Mouse (Mus musculus): ENCODE measurements at regions not wholly inside any gene's neighbourhood (a gene's known extent, or its start where the extent isn't known, plus 50 kb on each side); places are given as distances from the start of the nearest gene placed in this dataset.

DNA sequence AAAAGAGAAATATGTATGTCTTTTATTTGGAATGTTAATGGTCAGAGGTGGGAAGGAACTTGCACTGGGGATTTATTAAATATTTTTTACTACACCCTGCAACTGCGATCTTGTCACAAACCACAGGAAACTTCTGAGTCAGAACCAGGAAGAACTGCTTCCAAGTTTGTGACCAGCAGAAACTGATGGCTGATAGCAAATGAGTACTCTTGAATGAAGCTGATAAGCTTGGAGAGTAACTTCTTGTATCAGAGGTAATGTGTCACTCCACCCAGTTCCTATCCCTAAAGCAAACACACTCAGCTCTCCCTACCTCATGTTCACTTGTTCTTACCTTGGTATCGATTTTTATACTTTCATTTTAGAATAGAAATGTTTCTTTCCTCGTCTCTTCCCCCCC lies 76.0 kb upstream of the Thpo start:
- Histone ChIP-seq H3K79me2 (replicated peaks; ENCODE audit: control insufficient read depth, extremely low read depth, insufficient read depth, poor library complexity, severe bottlenecking) (no peaks in the 10 kb centered on the region), H3K27me3 (replicated peaks) (no peaks in the 10 kb centered on the region), H3K4me2 (ENCODE audit: insufficient read depth, low read depth, poor library complexity, severe bottlenecking) (peak overlapping the region; percentile 40), H3K36me3 (replicated peaks in 1 of 2; ENCODE audit: control insufficient read depth in 1 of 2, insufficient read depth in 1 of 2, low read length in 1 of 2) (no peaks in the 10 kb centered on the region), H3K4me3 (replicated peaks in 1 of 3; ENCODE audit: low read depth in 2 of 3, low read length in 2 of 3, poor library complexity in 1 of 3) (no peak overlapping the region), H3K27ac (ENCODE audit: insufficient read depth, low read depth) (no peak overlapping the region), H3K9me3 (replicated peaks; ENCODE audit: low read length) (no peaks in the 10 kb centered on the region), H3K4me1 (ENCODE audit: control insufficient read depth in 1 of 2, insufficient read depth in 2 of 2) (peaks cover 1 to 3% of the 10 kb centered on the region in 2 experiments; a peak in 2 of 4 replicates), H3K9ac (ENCODE audit: insufficient read depth, low read depth) (no peak overlapping the region)
- dilution Hi-C loops (cut with MboI; ENCODE audit: extremely low pct_ligation_motif_present, extremely low pct_unique_long_range_greater_than_20kb, low sequenced_read_pairs) (no loop called here), in situ Hi-C loops (cut with MboI; ENCODE audit: low pct_ligation_motif_present, low pct_unique_long_range_greater_than_20kb, low sequenced_read_pairs) (no loop called here)
- DNase-seq (ENCODE audit: extremely low read depth) = no peak
- TF ChIP-seq MEF2A (IDR thresholded peaks at IDR 0.05; ENCODE audit: borderline replicate concordance, low read depth, low read length) (no peak), E2F4 (IDR thresholded peaks at IDR 0.05; ENCODE audit: insufficient replicate concordance, low read depth, low read length) (no peak), EP300 (IDR thresholded peaks at IDR 0.05; ENCODE audit: low read length) (no peak), MXI1 (IDR thresholded peaks at IDR 0.05; ENCODE audit: low read depth, low read length) (no peak), POLR2A (IDR thresholded peaks at IDR 0.05; ENCODE audit: low read depth, low read length) (no peak), ELF1 (IDR thresholded peaks at IDR 0.05; ENCODE audit: low read depth, low read length) (no peak), ZKSCAN1 (IDR thresholded peaks at IDR 0.05; ENCODE audit: borderline replicate concordance, low read depth, low read length) (no peak), PAX5 (IDR thresholded peaks at IDR 0.05; ENCODE audit: low read length) (no peak), SIN3A (IDR thresholded peaks at IDR 0.05; ENCODE audit: low read length) (no peak), ZMIZ1 (IDR thresholded peaks at IDR 0.05; ENCODE audit: low read depth, low read length) (no peak), BHLHE40 (IDR thresholded peaks at IDR 0.05; ENCODE audit: low read depth, low read length) (no peak), ZNF384 (IDR thresholded peaks at IDR 0.05; ENCODE audit: low read depth, low read length) (no peak), JUND (conservative IDR thresholded peaks at IDR 0.05; ENCODE audit: low read depth, low read length) (no peak), MAFK (IDR thresholded peaks at IDR 0.05; ENCODE audit: insufficient replicate concordance, low read length) (no peak), IRF4 (IDR thresholded peaks at IDR 0.05; ENCODE audit: low read depth, low read length) (no peak), ETS1 (conservative IDR thresholded peaks at IDR 0.05; ENCODE audit: low read depth, low read length) (no peak), SMC3 (IDR thresholded peaks at IDR 0.05; ENCODE audit: low read depth, low read length) (no peak), KAT2A (IDR thresholded peaks at IDR 0.05; ENCODE audit: insufficient replicate concordance, low read length) (no peak)

DNA sequence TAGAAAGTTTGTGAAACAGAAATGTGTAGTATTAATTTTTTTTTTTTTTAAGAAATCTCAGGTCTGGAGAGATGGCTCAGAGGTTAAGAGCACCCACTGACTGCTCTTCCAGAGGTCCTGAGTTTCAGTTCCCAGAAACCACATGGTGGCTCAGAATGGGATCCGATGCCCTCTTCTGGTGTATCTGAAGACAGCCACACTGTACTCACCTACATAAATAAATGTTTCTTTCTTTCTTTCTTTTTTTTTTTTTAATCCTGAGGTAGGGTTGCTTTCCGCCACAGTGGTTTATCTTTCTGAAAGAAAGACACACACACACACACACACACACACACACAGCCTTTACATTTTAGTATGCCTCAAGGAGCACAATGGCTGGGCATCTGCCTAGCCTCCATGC lies 74.0 kb upstream of the Thpo start:
- in situ Hi-C loops (cut with MboI; ENCODE audit: low pct_ligation_motif_present, low pct_unique_long_range_greater_than_20kb, low sequenced_read_pairs) (loop anchor here (10.0 kb wide), 1 partner anchor 87 kb away; no protein-coding TSS in a partner anchor), dilution Hi-C loops (cut with MboI; ENCODE audit: extremely low pct_ligation_motif_present, extremely low pct_unique_long_range_greater_than_20kb, low sequenced_read_pairs) (no loop called here)
- TF ChIP-seq ZC3H11A (IDR thresholded peaks at IDR 0.05; ENCODE audit: low read depth, low read length) = no peak
- peak; percentile 25; the same call in 1 of the 2 replicates for TF ChIP-seq IRF4 (IDR thresholded peaks at IDR 0.05; ENCODE audit: low read depth, low read length)
- TF ChIP-seq CTCF (conservative IDR thresholded peaks at IDR 0.05 in 1 of 2, IDR thresholded peaks at IDR 0.05 in 1 of 2; ENCODE audit: low read depth in 2 of 2, low read length in 2 of 2) = peak in 1 of 2 experiments; percentile 33; a peak in 2 of 4 replicates
- no peaks in the 10 kb centered on the region for H3K79me2 ChIP-seq (replicated peaks; ENCODE audit: control insufficient read depth, extremely low read depth, insufficient read depth, poor library complexity, severe bottlenecking)
- no peaks in the 10 kb centered on the region for H3K27me3 ChIP-seq (replicated peaks)
- peaks cover 6 to 24% of the 10 kb centered on the region in 2 experiments for H3K4me1 ChIP-seq (ENCODE audit: control insufficient read depth in 1 of 2, insufficient read depth in 2 of 2)
- no peak overlapping the region for H3K9ac ChIP-seq (ENCODE audit: insufficient read depth, low read depth)
- no peak for DNase-seq (ENCODE audit: extremely low read depth)
- no peak overlapping the region for H3K4me3 ChIP-seq (replicated peaks in 1 of 3; ENCODE audit: low read depth in 2 of 3, low read length in 2 of 3, poor library complexity in 1 of 3)
- no peaks in the 10 kb centered on the region for H3K36me3 ChIP-seq (replicated peaks in 1 of 2; ENCODE audit: control insufficient read depth in 1 of 2, insufficient read depth in 1 of 2, low read length in 1 of 2)
- H3K9me3 ChIP-seq (replicated peaks; ENCODE audit: low read length) = no peaks in the 10 kb centered on the region
- H3K4me2 ChIP-seq (ENCODE audit: insufficient read depth, low read depth, poor library complexity, severe bottlenecking) = no peak overlapping the region
- no peak overlapping the region for H3K27ac ChIP-seq (ENCODE audit: insufficient read depth, low read depth)

All from CH12.LX (cell line).